Mouse (Mus musculus): ENCODE results near the gene Pdp2. TPM values are rescaled to one million over a fixed set of nuclear protein-coding genes. Genes with fewer than 3 reads are reported as not detected.

The Pdp2 gene
- polyA plus RNA-seq, 1 experiment, result 2.6 TPM

DNA sequence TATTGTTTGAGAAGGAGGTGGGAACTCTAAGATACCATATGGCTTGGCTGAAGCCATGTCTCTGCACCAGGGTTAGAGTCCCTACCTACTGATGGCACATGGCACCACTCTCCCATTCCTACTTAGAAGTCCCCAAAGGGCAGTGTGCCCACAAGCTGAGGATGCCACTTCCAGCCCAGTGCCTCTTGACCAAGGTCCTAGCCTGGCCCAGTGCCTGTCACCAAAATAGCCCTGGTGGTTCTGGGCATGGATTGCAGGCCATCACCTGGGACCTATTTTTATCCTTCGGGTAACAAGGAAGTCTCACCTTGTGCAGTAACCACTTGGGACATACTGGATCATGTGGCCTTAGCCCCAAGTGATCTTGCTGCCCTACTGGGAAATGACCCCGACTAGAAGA is 16.7 kb downstream of the Pdp2 start:
- Histone ChIP-seq H3K79me2 (ENCODE audit: control insufficient read depth, insufficient read depth) (no peaks in the 10 kb centered on the region), H3K4me3 (ENCODE audit: insufficient read depth, poor library complexity, severe bottlenecking) (no peak overlapping the region)
- no peak for TF ChIP-seq MYOG (IDR thresholded peaks at IDR 0.05; ENCODE audit: control insufficient read depth, extremely low read depth, insufficient read length)
- no peak for TF ChIP-seq MAX (IDR thresholded peaks at IDR 0.05)
- TF ChIP-seq USF1 (IDR thresholded peaks at IDR 0.05; ENCODE audit: low read depth), result no peak
- no peak for TF ChIP-seq CTCF (IDR thresholded peaks at IDR 0.05; ENCODE audit: control insufficient read depth, insufficient read depth, insufficient read length)
- TF ChIP-seq CEBPB (IDR thresholded peaks at IDR 0.05; ENCODE audit: low read depth), result no peak
- TF ChIP-seq MYOD1 (IDR thresholded peaks at IDR 0.05; ENCODE audit: control insufficient read depth, insufficient read length, low read depth), result no peak
- no peak for TF ChIP-seq FOSL1 (IDR thresholded peaks at IDR 0.05; ENCODE audit: insufficient read depth, low read length, poor library complexity, severe bottlenecking)

DNA sequence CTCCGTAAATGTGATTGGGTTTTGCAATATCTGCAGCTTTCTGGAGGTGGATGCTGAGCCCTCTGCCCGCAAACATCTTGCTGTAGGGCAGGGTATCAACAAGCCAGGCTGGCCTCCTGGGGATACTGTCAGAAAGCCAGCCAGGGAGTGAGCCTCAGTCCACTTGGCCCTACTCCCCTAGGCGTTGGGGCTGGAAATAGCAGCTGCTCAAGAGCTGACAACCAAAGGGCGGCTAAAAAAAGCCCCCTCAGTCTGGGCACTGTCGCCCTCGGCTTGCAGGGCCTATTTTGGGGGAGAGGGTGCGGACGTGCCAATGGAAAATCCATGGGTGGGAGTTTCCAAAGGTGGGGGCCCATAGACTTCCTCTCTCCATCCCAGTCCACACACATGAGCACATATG is 18.0 kb downstream of the Pdp2 start:
- Histone ChIP-seq H3K27me3 (ENCODE audit: control insufficient read depth, insufficient read depth, insufficient read length) (peaks cover 15% of the 10 kb centered on the region), H3K36me3 (ENCODE audit: control insufficient read depth, insufficient read depth) (no peaks in the 10 kb centered on the region), H3K4me3 (ENCODE audit: insufficient read depth, poor library complexity, severe bottlenecking) (no peak overlapping the region), H3ac (ENCODE audit: control insufficient read depth, insufficient read length, low read depth) (no peak overlapping the region), H3K79me3 (ENCODE audit: low read depth) (no peaks in the 10 kb centered on the region), H3K79me2 (ENCODE audit: control insufficient read depth, insufficient read depth) (no peaks in the 10 kb centered on the region)
- TF ChIP-seq MAX (IDR thresholded peaks at IDR 0.05) (no peak), MYOD1 (IDR thresholded peaks at IDR 0.05; ENCODE audit: control insufficient read depth, insufficient read length, low read depth) (no peak), FOSL1 (IDR thresholded peaks at IDR 0.05; ENCODE audit: insufficient read depth, low read length, poor library complexity, severe bottlenecking) (no peak), USF1 (IDR thresholded peaks at IDR 0.05; ENCODE audit: low read depth) (no peak), MYOG (IDR thresholded peaks at IDR 0.05; ENCODE audit: control insufficient read depth, extremely low read depth, insufficient read length) (no peak), CTCF (IDR thresholded peaks at IDR 0.05; ENCODE audit: control insufficient read depth, insufficient read depth, insufficient read length) (no peak), CEBPB (IDR thresholded peaks at IDR 0.05; ENCODE audit: low read depth) (no peak)

More for the DNA sequence above, 16.7 kb downstream of the Pdp2 start:
- no peaks in the 10 kb centered on the region for H3K36me3 ChIP-seq (ENCODE audit: control insufficient read depth, insufficient read depth)
- no peak overlapping the region for H3ac ChIP-seq (ENCODE audit: control insufficient read depth, insufficient read length, low read depth)
- H3K79me3 ChIP-seq (ENCODE audit: low read depth), result no peaks in the 10 kb centered on the region
- H3K27me3 ChIP-seq (ENCODE audit: control insufficient read depth, insufficient read depth, insufficient read length), result peaks cover 15% of the 10 kb centered on the region

DNA sequence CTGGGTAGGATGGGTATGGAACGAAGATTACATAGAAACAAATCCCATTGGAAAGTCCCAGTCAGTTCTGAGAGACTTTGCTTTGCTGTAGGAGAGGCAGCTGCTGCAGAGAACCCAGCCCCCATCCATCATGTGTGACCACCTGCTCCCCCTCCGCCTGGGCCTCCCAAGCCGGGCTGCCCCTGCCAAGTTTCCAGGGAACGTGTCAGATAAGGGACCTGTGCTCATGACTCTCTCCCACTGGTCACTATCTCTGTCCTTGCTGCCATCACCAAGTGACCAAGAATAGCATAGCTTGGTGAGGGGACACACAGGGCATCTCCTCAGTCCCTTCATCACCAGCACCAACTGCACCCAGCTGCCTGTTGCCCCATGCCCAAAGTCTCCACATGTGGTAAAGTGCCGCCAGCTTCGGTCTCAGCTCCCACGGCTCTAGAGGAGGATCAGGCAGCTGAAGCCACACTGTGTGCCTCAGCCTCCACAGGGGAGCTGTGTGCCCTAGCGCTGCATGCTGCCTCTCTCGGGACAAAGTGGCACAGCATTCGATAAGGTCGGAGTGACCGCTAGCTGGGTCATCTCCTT is 19.0 kb downstream of the Pdp2 start:
- Histone ChIP-seq H3ac (ENCODE audit: control insufficient read depth, insufficient read length, low read depth) (no peak overlapping the region), H3K4me3 (ENCODE audit: insufficient read depth, poor library complexity, severe bottlenecking) (no peak overlapping the region), H3K79me2 (ENCODE audit: control insufficient read depth, insufficient read depth) (no peaks in the 10 kb centered on the region), H3K36me3 (ENCODE audit: control insufficient read depth, insufficient read depth) (no peaks in the 10 kb centered on the region), H3K27me3 (ENCODE audit: control insufficient read depth, insufficient read depth, insufficient read length) (peaks cover 15% of the 10 kb centered on the region), H3K79me3 (ENCODE audit: low read depth) (no peaks in the 10 kb centered on the region)
- TF ChIP-seq USF1 (IDR thresholded peaks at IDR 0.05; ENCODE audit: low read depth) (no peak), CEBPB (IDR thresholded peaks at IDR 0.05; ENCODE audit: low read depth) (no peak), MAX (IDR thresholded peaks at IDR 0.05) (no peak), FOSL1 (IDR thresholded peaks at IDR 0.05; ENCODE audit: insufficient read depth, low read length, poor library complexity, severe bottlenecking) (no peak), MYOG (IDR thresholded peaks at IDR 0.05; ENCODE audit: control insufficient read depth, extremely low read depth, insufficient read length) (no peak)

DNA sequence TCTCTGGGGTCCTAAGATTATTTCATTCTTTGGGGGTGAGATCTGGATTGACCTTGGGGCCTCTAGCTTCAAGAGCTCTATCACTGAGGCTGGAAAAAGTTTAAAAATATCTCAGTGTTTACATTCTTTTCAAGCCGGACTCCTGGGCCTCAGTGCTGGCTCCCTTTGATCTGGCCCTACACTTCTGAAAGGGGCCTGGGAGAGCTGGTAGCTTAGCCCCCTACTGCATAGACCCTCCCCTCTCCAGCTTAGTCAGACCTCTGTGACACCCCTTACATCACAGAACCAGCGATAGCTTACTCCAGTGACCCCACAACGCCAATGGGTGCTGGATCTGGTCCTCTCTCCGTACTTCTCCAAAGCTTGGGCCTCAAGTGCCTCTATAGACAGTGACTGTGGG is 20.4 kb downstream of the Pdp2 start:
- TF ChIP-seq CTCF (IDR thresholded peaks at IDR 0.05; ENCODE audit: control insufficient read depth, insufficient read depth, insufficient read length), result no peak
- no peak for TF ChIP-seq MYOG (IDR thresholded peaks at IDR 0.05; ENCODE audit: control insufficient read depth, extremely low read depth, insufficient read length)
- TF ChIP-seq MYOD1 (IDR thresholded peaks at IDR 0.05; ENCODE audit: control insufficient read depth, insufficient read length, low read depth), result no peak
- no peak for TF ChIP-seq MAX (IDR thresholded peaks at IDR 0.05)

DNA sequence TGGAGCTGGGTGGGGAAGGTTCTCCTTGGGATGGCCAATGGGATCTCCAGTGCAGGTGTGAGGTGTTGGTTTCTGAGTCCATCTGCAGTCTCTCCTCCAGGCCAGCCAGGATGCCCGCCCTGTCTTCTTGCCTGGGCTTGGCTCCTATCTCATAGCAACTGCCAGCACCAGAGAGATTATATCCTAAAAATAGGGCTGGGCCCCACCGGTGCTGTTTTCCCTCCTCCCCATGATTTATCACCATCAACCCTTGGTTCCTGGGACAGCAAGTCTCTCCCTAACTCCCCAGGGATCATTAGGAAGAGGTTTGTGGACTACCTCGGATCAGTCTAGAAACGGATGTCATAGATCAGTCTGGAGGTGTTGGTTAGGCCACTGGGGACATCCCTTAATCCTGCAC is 21.9 kb downstream of the Pdp2 start:
- Histone ChIP-seq H3ac (ENCODE audit: control insufficient read depth, insufficient read length, low read depth) (no peak overlapping the region), H3K79me3 (ENCODE audit: low read depth) (no peaks in the 10 kb centered on the region), H3K27me3 (ENCODE audit: control insufficient read depth, insufficient read depth, insufficient read length) (peaks cover 26% of the 10 kb centered on the region), H3K79me2 (ENCODE audit: control insufficient read depth, insufficient read depth) (no peaks in the 10 kb centered on the region), H3K4me3 (ENCODE audit: insufficient read depth, poor library complexity, severe bottlenecking) (no peak overlapping the region), H3K36me3 (ENCODE audit: control insufficient read depth, insufficient read depth) (no peaks in the 10 kb centered on the region)
- no peak for TF ChIP-seq USF1 (IDR thresholded peaks at IDR 0.05; ENCODE audit: low read depth)
- no peak for TF ChIP-seq CTCF (IDR thresholded peaks at IDR 0.05; ENCODE audit: control insufficient read depth, insufficient read depth, insufficient read length)
- TF ChIP-seq CEBPB (IDR thresholded peaks at IDR 0.05; ENCODE audit: low read depth), result no peak
- no peak for TF ChIP-seq MYOD1 (IDR thresholded peaks at IDR 0.05; ENCODE audit: control insufficient read depth, insufficient read length, low read depth)
- TF ChIP-seq MAX (IDR thresholded peaks at IDR 0.05), result no peak
- TF ChIP-seq FOSL1 (IDR thresholded peaks at IDR 0.05; ENCODE audit: insufficient read depth, low read length, poor library complexity, severe bottlenecking), result no peak
- no peak for TF ChIP-seq MYOG (IDR thresholded peaks at IDR 0.05; ENCODE audit: control insufficient read depth, extremely low read depth, insufficient read length)

More for the DNA sequence above, 20.4 kb downstream of the Pdp2 start:
- no peaks in the 10 kb centered on the region for H3K79me3 ChIP-seq (ENCODE audit: low read depth)
- no peaks in the 10 kb centered on the region for H3K79me2 ChIP-seq (ENCODE audit: control insufficient read depth, insufficient read depth)
- peaks cover 19% of the 10 kb centered on the region for H3K27me3 ChIP-seq (ENCODE audit: control insufficient read depth, insufficient read depth, insufficient read length)
- H3K4me3 ChIP-seq (ENCODE audit: insufficient read depth, poor library complexity, severe bottlenecking), result no peak overlapping the region
- no peaks in the 10 kb centered on the region for H3K36me3 ChIP-seq (ENCODE audit: control insufficient read depth, insufficient read depth)
- H3ac ChIP-seq (ENCODE audit: control insufficient read depth, insufficient read length, low read depth), result no peak overlapping the region

DNA sequence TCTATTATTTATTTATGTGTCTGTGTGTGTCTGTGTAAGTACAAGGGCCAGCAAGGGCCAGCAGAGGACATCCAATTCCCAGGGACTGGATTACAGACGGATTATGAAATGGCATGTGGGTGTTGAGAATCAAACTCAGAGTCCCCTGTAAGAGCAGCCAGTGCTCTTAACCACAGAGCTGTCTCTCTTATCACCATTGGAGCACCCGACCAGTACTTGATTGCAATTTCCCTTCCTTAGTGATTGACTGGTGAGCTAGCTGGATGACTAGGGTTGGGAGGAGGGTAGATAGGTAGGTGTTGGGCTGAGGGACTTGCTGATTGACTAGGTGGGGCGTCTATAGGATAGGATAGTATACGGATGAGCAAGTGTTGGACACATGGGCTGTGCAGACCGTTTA is 29.5 kb downstream of the Pdp2 start:
- TF ChIP-seq USF1 (IDR thresholded peaks at IDR 0.05; ENCODE audit: low read depth) (no peak), MAX (IDR thresholded peaks at IDR 0.05) (no peak), FOSL1 (IDR thresholded peaks at IDR 0.05; ENCODE audit: insufficient read depth, low read length, poor library complexity, severe bottlenecking) (no peak), CEBPB (IDR thresholded peaks at IDR 0.05; ENCODE audit: low read depth) (no peak), MYOG (IDR thresholded peaks at IDR 0.05; ENCODE audit: control insufficient read depth, extremely low read depth, insufficient read length) (no peak), MYOD1 (IDR thresholded peaks at IDR 0.05; ENCODE audit: control insufficient read depth, insufficient read length, low read depth) (no peak), CTCF (IDR thresholded peaks at IDR 0.05; ENCODE audit: control insufficient read depth, insufficient read depth, insufficient read length) (no peak)
- Histone ChIP-seq H3K4me3 (ENCODE audit: insufficient read depth, poor library complexity, severe bottlenecking) (no peak overlapping the region), H3K79me2 (ENCODE audit: control insufficient read depth, insufficient read depth) (no peaks in the 10 kb centered on the region), H3K79me3 (ENCODE audit: low read depth) (no peaks in the 10 kb centered on the region), H3K36me3 (ENCODE audit: control insufficient read depth, insufficient read depth) (no peaks in the 10 kb centered on the region), H3ac (ENCODE audit: control insufficient read depth, insufficient read length, low read depth) (no peak overlapping the region), H3K27me3 (ENCODE audit: control insufficient read depth, insufficient read depth, insufficient read length) (peaks cover 29% of the 10 kb centered on the region)

Data from C2C12 (cell line).